Mouse (Mus musculus) liver, adult 2 months (tissue): ENCODE results near the gene Dnmt3b. TPM values are rescaled to one million over a fixed set of nuclear protein-coding genes. Genes with fewer than 3 reads are reported as not detected.
A peak's percentile ranks its signal among the peaks of the same experiment; 100 is the strongest.

ENCODE experiments used
- DNase-seq: peaks from one replicate; pipeline ENCODE4 v3.0.0-alpha.2; 2011; ENCODE audit warnings: low read depth, low spot score; ENCODE audit errors: extremely low read depth
- H3K27ac ChIP-seq: fragments of 200-500 bp; replicated peaks from 2 replicates; pipeline ENCODE4 v1.5.1; 2012; ENCODE audit warnings: low read depth, mild to moderate bottlenecking, control low read depth, inconsistent platforms, low read length; ENCODE audit not compliant: insufficient read depth
- H3K27me3 ChIP-seq: fragments of 200-500 bp; 2 replicates; pipeline ENCODE4 v1.6.1; 2012; ENCODE audit warnings: mild to moderate bottlenecking, moderate library complexity, low read length, inconsistent platforms; ENCODE audit not compliant: control insufficient read depth, insufficient read depth
- H3K36me3 ChIP-seq: fragments of 200-500 bp; 2 replicates; pipeline ENCODE4 v1.6.1; 2012; ENCODE audit warnings: low read length, inconsistent platforms; ENCODE audit not compliant: control insufficient read depth, insufficient read depth
- H3K4me1 ChIP-seq: fragments of 200-500 bp; 2 replicates; pipeline ENCODE4 v1.6.1; 2011; ENCODE audit warnings: low read length; ENCODE audit not compliant: control insufficient read depth, insufficient read depth
- H3K4me3 ChIP-seq: fragments of 200-500 bp; 2 replicates; pipeline ENCODE4 v1.5.1; 2011; ENCODE audit warnings: low read depth, mild to moderate bottlenecking, control low read depth, low read length, moderate library complexity; ENCODE audit not compliant: insufficient read depth
- H3K79me2 ChIP-seq: fragments of 200-500 bp; 2 replicates; pipeline ENCODE4 v1.6.1; 2012; ENCODE audit warnings: inconsistent platforms, mild to moderate bottlenecking, low read length, moderate library complexity; ENCODE audit not compliant: control insufficient read depth, insufficient read depth
- H3K9ac ChIP-seq: fragments of 200-500 bp; 2 replicates; pipeline ENCODE4 v1.6.1; 2012; ENCODE audit warnings: low read depth, mild to moderate bottlenecking, control low read depth, inconsistent platforms, low read length
- CTCF ChIP-seq: fragments of 200-500 bp; IDR thresholded peaks from 2 replicates; pipeline ENCODE4 v1.5.1; 2011; ENCODE audit warnings: low read depth, low read length, control low read depth
- POLR2A ChIP-seq: fragments of 200-500 bp; IDR thresholded peaks from 2 replicates; pipeline ENCODE4 v1.6.1; 2011; ENCODE audit warnings: low read length, control low read depth; ENCODE audit not compliant: insufficient read depth; ENCODE audit errors: extremely low read depth
- WGBS: fragments of 180-500 bp; shearing (Covaris S2); methylation state at CpG from one replicate; pipeline ENCODE4 v1.1.7; 2018; 5-methylcytosine and 5-hydroxymethylcytosine counted together
- polyA plus RNA-seq: library from polyadenylated mRNA; depleted of rRNA; stranded (reverse); fragments of >200 nt; gene quantifications from 2 replicates; pipeline ENCODE4 v1.2.3, GENCODE M21; 2012; rRNA removed
- total RNA-seq: library from RNA; depleted of rRNA; stranded (reverse); fragments of >200 nt; gene quantifications from 2 replicates; pipeline ENCODE4 v1.2.3, GENCODE M21; 2014; rRNA removed

Dnmt3b gene
- total RNA-seq (0.54 and 0.65 TPM in 2 replicates), polyA plus RNA-seq (2.2 and 3.4 TPM in 2 replicates)

GRCm38 (mm10) chr2:153649298-153650013 lies at the start of gene Dnmt3b:
Gene Dnmt3b, plus strand, starts transcription at chr2:153649450.
- Histone ChIP-seq H3K36me3 (no peaks in the 10 kb centered on the region), H3K4me1 (peaks cover 5% of the 10 kb centered on the region), H3K4me3 (peak within 1 kb of the TSS; percentile 99), H3K27me3 (no peaks in the 10 kb centered on the region), H3K9ac (peak within 1 kb of the TSS; percentile 99), H3K79me2 (peaks cover 9% of the 10 kb centered on the region), H3K27ac (no peak within 1 kb of the TSS)
- no peak for DNase-seq
- under 1% methylated on average over 82 of the region's 93 CpGs for WGBS
- TF ChIP-seq CTCF: no peak
- no peak for TF ChIP-seq POLR2A

GRCm38 (mm10) chr2:153600021-153600666 lies 49.1 kb upstream of the Dnmt3b start:
- 55% methylated on average over 6 of the region's 6 CpGs for WGBS

GRCm38 (mm10) chr2:153600667-153601648 lies 48.3 kb upstream of the Dnmt3b start:
- peak; percentile 78 for DNase-seq
- no peaks in the 10 kb centered on the region for H3K27me3 ChIP-seq
- no peak overlapping the region for H3K4me3 ChIP-seq
- H3K9ac ChIP-seq: no peak overlapping the region
- WGBS: 33% methylated on average over 16 of the region's 16 CpGs
- H3K79me2 ChIP-seq: no peaks in the 10 kb centered on the region
- no peaks in the 10 kb centered on the region for H3K36me3 ChIP-seq
- TF ChIP-seq POLR2A: no peak
- TF ChIP-seq CTCF: no peak
- H3K4me1 ChIP-seq: peaks cover 7% of the 10 kb centered on the region; the same call in 1 of the 2 replicates
- H3K27ac ChIP-seq: no peak overlapping the region

More at GRCm38 (mm10) chr2:153600021-153600666, 49.1 kb upstream of the Dnmt3b start:
- Histone ChIP-seq H3K36me3 (no peaks in the 10 kb centered on the region), H3K9ac (no peak overlapping the region), H3K27ac (no peak overlapping the region), H3K27me3 (no peaks in the 10 kb centered on the region), H3K79me2 (no peaks in the 10 kb centered on the region), H3K4me3 (no peak overlapping the region), H3K4me1 (peaks cover 7% of the 10 kb centered on the region; the same call in 1 of the 2 replicates)
- no peak for TF ChIP-seq POLR2A
- TF ChIP-seq CTCF: peak; percentile 64
- DNase-seq: peak; percentile 45

GRCm38 (mm10) chr2:153603724-153604123 lies 45.5 kb upstream of the Dnmt3b start:
- TF ChIP-seq CTCF (peak; percentile 41; the same call in 1 of the 2 replicates), POLR2A (no peak)
- peak; percentile 35 for DNase-seq
- Histone ChIP-seq H3K4me1 (peaks cover 15% of the 10 kb centered on the region), H3K4me3 (no peak overlapping the region), H3K9ac (no peak overlapping the region), H3K27ac (no peak overlapping the region), H3K27me3 (no peaks in the 10 kb centered on the region), H3K36me3 (no peaks in the 10 kb centered on the region), H3K79me2 (no peaks in the 10 kb centered on the region)
- WGBS: 47% methylated on average over 4 of the region's 4 CpGs

GRCm38 (mm10) chr2:153606421-153606820 lies 42.8 kb upstream of the Dnmt3b start:
- no peak overlapping the region for H3K4me3 ChIP-seq
- H3K27me3 ChIP-seq: no peaks in the 10 kb centered on the region
- DNase-seq: peak; percentile 58
- H3K79me2 ChIP-seq: no peaks in the 10 kb centered on the region
- no peaks in the 10 kb centered on the region for H3K36me3 ChIP-seq
- WGBS: 30% methylated on average over 3 of the region's 3 CpGs
- no peak overlapping the region for H3K27ac ChIP-seq
- TF ChIP-seq POLR2A: no peak
- TF ChIP-seq CTCF: peak; percentile 36; the same call in 1 of the 2 replicates
- H3K4me1 ChIP-seq: peaks cover 16% of the 10 kb centered on the region
- no peak overlapping the region for H3K9ac ChIP-seq
